Mouse (Mus musculus) lung, postnatal 25 days (tissue): ENCODE data around the gene Dus2.
"Not testable (repeated sequence)": the region's sequence is repeated elsewhere in the genome, so short reads cannot be mapped to it uniquely, and the experiment has no call there.

ENCODE experiments used
- DNase-seq: peaks from one replicate; pipeline ENCODE4 v3.0.0; 2022; ENCODE audit warnings: low spot score

Gene Dus2

GRCm38 (mm10) chr8:105988546-105988945 lies 2.6 kb upstream of the Dus2 start:
- DNase-seq = no peak

DNA sequence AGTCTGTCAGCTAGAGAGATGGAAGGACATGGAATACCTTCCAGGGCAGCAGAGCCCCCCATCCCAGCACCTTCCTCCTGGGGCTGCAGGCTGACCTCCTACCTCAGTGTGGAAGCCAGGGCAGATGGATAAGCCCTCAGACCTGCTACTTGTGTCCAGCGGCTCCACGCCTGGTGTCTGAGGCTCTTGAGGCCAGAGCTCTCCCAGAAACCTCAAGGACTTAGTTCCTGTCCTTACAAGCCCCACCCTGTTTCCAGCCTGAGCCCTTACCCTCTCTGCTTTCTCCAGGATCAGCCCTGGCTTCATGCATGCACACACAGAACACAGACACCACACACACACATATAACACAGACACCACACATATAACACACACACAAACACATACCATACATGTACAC lies 409 bp downstream of the Dus2 start:
- peak; percentile 27 for DNase-seq

DNA sequence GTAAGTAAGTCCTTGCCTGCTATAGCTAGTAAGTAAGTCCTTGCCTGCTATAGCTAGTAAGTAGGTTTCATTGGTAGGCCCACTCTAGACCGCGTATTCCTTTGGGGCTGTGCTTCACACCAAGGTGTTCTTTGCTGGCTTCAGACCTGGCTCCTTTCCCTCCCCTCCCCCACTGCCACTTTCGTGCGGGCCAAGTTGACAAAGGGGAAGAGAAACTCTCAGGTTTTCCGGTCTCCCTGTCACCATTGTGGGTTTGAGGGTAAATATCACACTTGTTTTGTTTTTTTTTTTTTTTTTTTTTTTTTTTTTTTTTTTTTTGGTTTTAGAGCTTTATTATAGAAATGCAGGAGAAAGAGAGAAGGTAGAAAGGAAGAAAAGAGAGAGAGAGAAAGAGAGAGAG lies 1.4 kb downstream of the Dus2 start:
- peak; percentile 55 for DNase-seq

GRCm38 (mm10) chr8:105993226-105993625 lies 2.1 kb downstream of the Dus2 start:
- DNase-seq = no peak

GRCm38 (mm10) chr8:105996359-105996758 lies 5.2 kb downstream of the Dus2 start:
- DNase-seq = peak; percentile 43

- DNase-seq = no peak
Observed at GRCm38 (mm10) chr8:105998971-105999370, 7.8 kb downstream of the Dus2 start.

DNA sequence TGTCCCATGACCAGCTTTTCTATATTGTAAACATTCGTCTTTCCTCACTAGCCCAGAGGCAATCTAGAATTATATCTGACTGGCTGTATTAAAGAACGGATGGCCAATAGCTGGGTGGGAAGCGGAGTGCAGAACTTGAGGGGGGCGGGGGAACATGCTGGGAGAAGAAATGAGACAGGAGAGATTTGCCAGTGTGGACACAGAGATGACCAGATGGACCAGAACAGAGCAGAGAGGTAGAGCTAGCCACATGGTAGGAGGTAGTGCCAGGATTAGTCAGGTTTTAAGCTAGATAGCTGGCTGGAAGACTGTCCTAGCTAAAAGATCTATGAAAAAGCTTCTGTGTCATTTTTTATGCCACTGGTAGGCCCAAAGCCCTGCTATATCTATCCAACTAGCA lies 10.8 kb downstream of the Dus2 start:
- DNase-seq = no peak

DNA sequence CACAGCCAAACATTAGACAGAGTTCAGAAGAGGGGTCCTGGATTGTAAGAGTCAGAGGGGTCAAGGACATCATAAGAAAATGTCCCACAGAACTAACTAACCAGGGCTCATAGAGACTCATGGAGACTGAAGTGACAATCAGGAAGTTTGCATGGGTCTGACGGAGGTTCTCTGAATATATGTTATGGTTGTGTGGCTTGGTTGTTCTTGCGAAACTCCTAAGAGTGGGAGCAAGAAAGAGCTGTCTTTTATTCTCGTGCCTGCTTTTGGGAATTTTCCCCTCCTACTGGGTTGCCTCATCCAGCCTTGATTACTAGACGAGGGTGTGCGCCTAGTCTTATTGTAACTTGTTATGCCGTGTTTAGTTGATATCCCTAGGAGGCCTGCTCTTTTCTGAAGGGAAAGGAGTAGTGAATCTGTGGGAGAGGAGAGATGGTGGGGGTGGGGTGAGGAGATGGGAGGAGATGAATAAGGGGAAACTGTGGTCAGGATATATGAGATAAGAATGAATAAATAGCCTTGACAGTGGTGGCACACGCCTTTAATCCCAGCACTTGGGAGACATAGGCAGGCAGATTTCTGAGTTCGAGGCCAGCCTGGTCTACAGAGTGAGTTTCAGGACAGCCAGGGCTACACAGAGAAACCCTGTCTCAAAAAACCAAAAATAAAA lies 13.5 kb downstream of the Dus2 start:
- no peak for DNase-seq

GRCm38 (mm10) chr8:106005875-106006274 lies 14.7 kb downstream of the Dus2 start, which contains the start of gene Dpep2nb:
Gene Dpep2nb (minus strand): TSS chr8:106005975.
- DNase-seq = no peak

DNA sequence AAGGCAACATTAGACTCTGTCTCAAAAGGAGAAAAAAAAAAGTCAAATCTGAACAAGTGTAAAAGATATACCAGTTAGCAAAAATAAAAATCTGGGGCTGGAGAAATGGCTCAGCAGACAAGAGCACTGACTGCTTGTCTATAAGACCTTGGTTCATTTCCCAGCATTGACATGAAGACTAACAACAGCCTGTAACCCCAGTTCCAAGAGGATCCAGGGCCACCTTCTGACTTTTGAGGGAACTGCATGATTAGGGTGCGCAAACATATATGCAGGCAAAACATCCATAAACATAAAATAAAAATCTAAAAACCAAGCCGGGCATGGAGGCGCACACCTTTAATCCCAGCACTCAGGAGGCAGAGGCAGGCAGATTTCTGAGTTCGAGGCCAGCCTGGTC lies 15.3 kb downstream of the Dus2 start:
- no peak for DNase-seq

GRCm38 (mm10) chr8:106007135-106007534 lies 16.0 kb downstream of the Dus2 start:
- DNase-seq = no peak

DNA sequence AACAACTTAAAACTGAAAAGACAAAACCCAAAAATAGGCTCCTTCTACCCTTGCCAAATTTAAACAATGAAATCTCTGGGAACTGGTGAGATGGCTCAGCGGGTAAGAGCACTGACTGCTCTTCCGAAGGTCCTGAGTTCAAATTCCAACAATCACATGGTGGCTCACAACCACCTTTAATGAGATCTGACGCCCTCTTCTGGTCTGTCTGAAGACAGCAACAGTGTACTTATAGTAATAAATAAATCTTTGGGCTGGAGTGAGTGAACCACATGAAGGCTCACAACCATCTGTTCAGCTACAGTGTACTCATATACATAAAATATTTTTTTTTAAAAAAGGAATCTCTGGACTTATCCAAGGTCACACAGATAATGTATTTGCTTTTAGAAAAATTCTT lies 16.8 kb downstream of the Dus2 start:
- not testable (repeated sequence) for DNase-seq

DNA sequence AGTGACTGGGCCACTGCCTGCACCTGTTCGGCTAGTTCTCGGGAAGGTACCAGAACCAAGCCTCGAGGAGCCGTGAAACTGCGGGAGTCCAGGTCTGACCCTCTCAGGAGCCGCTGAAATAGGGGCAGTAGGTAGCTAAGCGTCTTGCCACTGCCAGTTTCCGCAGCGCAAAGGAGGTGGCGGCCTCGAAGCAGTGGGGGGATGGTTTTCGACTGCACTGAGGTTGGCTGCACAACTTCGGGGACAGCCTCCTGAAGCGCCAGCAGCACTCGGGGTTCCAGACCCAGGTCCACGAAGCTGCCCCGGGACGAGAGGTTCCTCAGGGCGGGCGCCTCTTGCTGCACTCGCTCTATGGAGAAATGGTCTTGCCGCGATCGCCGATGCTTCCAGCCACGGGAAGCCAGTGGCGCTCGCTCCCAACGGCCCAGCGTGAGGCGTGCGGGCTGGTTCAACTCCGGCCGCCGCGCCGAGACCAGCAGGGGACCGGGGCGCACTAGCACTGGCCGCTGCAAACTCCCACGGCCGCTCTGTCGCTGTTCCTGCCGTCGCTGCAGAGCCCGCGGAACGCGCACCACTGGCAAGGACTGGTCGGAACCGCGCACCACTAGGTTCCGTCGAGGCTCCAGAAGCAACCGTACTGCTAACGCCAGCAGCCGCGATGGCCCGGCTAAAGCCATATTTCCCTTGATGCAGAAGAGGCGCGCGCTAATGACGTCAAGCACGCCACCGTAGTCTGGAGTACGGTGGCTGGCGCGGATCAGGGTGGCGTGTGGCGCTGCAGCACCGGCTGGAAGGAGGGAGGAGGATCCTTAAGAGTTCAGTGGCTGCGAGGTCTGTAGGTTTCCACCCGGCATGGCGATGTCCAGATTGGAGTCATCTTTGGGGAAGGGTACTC lies 19.9 kb downstream of the Dus2 start:
- peak; percentile 90 for DNase-seq

DNA sequence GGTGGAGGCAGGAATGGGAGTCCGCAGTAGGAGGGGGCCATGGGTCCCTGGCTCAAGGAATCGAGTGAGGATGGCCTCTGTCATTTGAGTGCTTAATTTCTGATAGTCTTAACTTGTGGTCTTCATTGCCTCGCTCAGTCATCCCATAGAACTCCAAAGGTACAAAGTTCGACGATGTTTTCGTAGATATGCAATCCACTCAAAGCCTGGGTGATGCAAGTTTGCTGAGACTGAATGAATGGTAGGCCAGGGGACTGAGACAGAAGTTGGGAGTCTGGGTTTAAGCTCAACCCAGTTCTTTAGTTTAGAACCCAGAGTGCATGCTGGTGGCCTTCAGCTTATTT lies 20.5 kb downstream of the Dus2 start, which contains the start of gene Ddx28:
Gene Ddx28, minus strand, starts transcription at position 240 of the 344 bp plus-strand sequence.
- no peak for DNase-seq

DNA sequence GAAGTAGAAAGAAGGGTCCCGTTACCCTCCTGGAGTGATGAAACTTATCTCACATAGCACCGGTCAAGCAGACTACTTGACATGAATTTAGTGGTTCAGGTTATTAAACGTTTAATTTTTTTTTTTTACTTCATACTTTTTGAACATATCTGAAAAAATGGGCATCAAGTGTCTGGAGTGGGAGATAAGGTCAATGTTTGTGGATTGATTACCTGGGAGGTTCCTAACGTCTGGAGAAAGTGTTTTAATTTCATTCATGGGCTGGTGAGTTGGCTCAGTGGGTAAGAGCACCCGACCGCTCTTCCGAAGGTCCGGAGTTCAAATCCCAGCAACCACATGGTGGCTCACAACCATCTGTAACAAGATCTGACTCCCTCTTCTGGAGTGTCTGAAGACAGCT lies 21.1 kb downstream of the Dus2 start:
- not testable (repeated sequence) for DNase-seq

GRCm38 (mm10) chr8:106016284-106016683 lies 25.1 kb downstream of the Dus2 start:
- DNase-seq = no peak

DNA sequence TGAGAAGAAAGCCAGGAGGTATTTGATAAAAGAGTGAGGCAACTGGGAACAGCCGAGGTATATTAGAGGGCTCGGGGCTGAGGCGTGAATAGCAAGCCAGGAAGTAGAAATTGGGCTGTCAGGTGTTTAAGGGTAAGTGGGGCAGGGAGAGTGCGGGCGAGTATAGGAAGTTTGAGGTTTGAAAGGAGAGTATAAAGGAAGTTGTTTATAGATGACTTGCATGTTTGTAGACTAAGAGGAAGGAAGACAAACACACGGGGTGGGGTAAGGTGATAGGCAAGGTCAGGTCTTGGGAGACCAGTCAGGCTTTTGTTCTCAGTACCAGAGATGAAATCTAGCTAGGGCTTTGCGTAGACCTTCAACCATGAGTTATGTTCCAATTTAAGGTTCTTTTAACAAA lies 26.0 kb downstream of the Dus2 start:
- no peak for DNase-seq

DNA sequence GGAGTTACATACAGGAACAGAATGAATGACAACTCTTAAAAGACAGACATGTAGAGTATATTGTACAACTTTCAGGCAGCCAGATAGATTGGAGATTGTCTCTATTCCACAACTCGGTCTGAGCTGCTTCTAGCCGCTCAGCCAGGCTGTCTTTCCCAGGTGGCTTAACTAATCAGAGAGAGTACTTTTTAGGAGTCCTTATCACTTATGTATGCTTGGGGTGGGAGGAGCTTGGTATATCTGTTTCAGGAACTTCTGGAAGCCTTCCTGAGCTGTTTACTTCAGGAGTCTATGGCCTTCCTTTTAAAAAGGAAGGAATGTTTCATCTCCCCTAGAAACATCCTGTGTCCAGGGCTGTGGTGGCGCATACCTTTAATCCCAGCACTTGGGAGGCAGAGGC lies 26.9 kb downstream of the Dus2 start:
- no peak for DNase-seq

DNA sequence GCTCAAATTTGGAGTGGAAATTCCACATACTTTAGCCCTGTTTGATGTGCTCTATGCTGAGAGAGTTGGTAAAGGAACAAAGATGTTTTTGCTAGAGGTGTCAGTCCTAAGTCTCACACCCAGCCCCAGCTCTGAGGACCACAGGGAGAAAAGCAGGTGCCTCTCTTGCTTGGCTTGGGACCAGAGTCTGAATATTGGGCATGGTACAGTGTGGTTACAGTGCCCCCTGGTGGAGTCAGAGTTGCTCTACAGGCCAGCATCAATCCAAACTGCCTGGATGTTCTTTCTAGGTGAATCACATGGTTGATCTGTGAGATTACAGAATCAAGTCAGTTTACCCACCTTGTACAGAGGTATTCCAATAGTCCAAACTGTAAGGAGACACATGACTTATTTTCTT lies 31.3 kb downstream of the Dus2 start:
- peak; percentile 80 for DNase-seq

DNA sequence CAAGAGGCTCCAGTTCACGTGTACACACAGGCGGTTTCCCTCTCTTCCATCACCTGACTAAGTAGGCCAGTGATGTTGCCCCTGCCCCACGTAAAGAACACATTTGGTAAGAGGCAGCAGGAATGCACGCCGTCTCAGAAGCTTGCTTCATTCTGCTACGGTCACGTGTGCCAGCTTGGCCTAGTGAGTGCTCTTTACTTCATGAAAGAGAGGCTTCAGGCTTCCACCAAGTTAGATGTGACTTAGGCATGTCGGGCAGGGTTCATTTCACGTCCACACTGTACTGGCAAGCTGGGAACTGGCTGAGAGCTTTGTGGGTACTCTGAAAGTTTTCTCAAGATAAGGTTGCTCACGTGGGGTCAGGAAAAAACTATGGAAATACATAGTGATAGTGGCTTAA lies 47.6 kb downstream of the Dus2 start:
- DNase-seq = peak; percentile 28

DNA sequence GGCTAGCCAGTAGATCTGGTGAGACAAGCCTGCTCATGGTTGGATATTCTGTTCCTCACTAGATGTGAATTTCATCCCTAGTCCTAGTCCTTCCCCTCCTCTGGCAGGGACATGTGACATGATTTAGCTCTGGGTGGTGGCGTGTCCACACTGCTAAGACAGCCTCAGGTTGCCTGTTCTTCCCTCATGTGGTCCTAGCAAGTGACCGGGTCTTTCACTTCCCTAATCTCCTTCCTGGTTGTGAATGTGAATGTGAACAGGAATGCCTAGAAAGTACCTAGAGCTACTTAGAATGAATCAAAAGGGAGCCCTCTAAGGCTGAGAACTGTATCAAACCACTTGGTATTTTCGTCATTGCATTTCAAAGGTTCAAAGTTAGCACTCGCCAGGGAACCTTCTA lies 48.5 kb downstream of the Dus2 start:
- DNase-seq = no peak

DNA sequence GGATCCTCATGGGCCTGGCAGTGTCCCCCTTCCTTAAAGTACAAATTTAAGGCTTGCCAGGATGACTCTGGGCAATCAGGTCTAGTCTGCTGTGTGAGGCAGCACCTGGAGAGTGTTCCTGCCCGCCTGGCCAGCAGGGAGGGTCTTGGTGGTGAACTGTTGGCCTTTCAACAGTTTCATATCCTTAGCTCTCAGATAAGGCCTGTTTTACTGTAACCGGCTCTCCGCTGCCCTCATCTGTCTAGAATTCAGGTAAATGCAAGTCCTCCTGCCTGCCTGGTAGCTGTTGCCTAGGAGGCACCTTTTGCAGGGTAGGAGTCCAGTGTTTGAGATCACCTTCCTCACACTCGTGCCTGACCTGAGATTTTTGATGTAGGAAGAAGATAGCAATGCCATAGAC lies 49.1 kb downstream of the Dus2 start:
- DNase-seq = no peak

GRCm38 (mm10) chr8:106043055-106043454 lies 51.9 kb downstream of the Dus2 start:
- DNase-seq = no peak
